Mouse (Mus musculus) macrophage (primary cell): Measurements from ENCODE around the gene Exoc4. TPM values are rescaled to one million over a fixed set of nuclear protein-coding genes. Genes with fewer than 3 reads are reported as not detected.

ENCODE experiments used
- H3K27ac ChIP-seq: fragments of 350-480 bp; formaldehyde crosslinking; 2 replicates; pipeline ENCODE4 v1.9.0; 2021
- H3K36me3 ChIP-seq: fragments of 350-480 bp; formaldehyde crosslinking; 2 replicates; pipeline ENCODE4 v1.9.0; 2021; ENCODE audit errors: inconsistent target
- H3K4me3 ChIP-seq: fragments of 350-480 bp; formaldehyde crosslinking; 2 replicates; pipeline ENCODE4 v1.9.0; 2021; ENCODE audit errors: inconsistent target
- H3K79me2 ChIP-seq: fragments of 350-480 bp; formaldehyde crosslinking; 2 replicates; pipeline ENCODE4 v1.9.0; 2021; ENCODE audit errors: inconsistent target
- WGBS: methylation state at CpG from one replicate; pipeline ENCODE4 v1.1.7; 2026; ENCODE audit warnings: inconsistent platforms; ENCODE audit not compliant: missing documents; 5-methylcytosine and 5-hydroxymethylcytosine counted together
- polyA plus RNA-seq: library from polyadenylated mRNA; stranded (reverse); fragments of 250-400 nt; gene quantifications from 3 replicates; pipeline ENCODE4 v1.2.4, GENCODE M21; 2018; ENCODE audit warnings: inconsistent platforms

Exoc4 gene
- polyA plus RNA-seq, 1 experiment from 2014 or later, result 52.1 TPM

DNA sequence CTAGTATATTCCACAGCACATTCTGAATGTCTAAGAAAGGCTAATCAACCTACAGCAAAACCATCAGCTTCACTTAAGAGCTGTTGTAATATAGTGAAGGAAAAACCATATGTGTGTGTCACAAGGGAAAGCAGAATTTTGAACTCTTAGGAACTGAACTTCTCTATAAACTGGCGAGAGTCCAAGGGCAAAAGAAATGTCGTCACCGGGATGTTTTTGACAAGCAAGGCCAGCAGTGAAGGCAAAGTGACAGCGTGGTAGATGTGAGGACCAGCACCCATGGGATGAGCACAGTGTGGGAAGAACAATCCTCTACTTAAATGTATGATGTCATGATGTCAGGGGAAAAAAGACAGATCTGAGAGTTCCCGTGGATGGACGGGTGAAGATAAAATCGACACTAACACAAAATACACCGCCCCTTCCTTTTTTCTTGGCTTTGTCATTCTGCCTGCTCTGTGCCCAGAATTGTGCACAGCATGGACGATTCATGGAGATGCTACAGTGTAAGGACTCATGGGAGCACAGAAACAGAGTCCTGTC, 635.3 kb downstream of the Exoc4 start:
- 76% methylated on average over 9 of the region's 9 CpGs for WGBS
- H3K4me3 ChIP-seq, result no peak overlapping the region
- H3K79me2 ChIP-seq, result no peaks in the 10 kb centered on the region
- no peaks in the 10 kb centered on the region for H3K36me3 ChIP-seq
- no peak overlapping the region for H3K27ac ChIP-seq

DNA sequence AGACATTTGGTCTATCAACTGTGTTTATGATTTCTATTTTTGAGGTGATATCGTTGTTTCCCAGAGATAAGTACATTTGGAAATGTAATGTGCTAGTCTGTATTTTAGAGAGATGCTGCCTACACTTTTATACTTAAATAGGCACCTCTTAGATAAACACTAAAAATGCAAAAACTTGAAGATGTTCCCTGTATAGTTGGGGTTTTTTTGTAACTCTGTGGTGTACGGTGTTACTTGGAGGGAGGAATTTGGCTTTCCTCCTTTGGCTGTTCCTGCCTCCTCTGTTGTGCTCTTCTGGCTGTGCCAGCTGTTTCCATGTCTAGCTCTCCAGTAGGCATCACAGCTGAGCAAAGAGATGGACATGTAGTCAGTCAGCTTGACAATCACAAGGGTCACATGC, 638.1 kb downstream of the Exoc4 start:
- H3K4me3 ChIP-seq, result no peak overlapping the region
- no peaks in the 10 kb centered on the region for H3K79me2 ChIP-seq
- 100% methylated on average over 2 of the region's 2 CpGs for WGBS
- H3K36me3 ChIP-seq, result no peaks in the 10 kb centered on the region
- H3K27ac ChIP-seq, result no peak overlapping the region

DNA sequence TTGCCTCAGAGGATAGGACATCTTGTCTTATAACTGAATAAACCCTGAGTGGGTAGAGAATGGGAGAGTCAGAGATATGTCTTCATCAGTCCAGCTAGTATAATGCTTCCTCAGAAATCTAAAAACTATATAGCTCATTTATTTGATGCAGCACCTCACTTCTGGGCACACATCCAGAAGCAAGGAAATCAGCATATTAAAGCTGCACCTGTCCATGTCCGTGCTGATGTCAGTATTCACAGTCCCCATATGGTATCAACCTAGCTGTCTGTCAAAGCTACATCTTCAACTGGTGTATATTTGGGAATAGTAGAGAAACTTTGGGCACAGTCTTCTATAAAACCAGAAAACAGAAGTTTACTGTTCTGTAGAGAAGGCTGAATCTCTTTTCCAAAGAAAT, 642.0 kb downstream of the Exoc4 start:
- no peak overlapping the region for H3K4me3 ChIP-seq
- no peak overlapping the region for H3K27ac ChIP-seq
- H3K79me2 ChIP-seq, result no peaks in the 10 kb centered on the region
- WGBS, result 84% methylated on average over 1 of the region's 1 CpGs
- H3K36me3 ChIP-seq, result no peaks in the 10 kb centered on the region

DNA sequence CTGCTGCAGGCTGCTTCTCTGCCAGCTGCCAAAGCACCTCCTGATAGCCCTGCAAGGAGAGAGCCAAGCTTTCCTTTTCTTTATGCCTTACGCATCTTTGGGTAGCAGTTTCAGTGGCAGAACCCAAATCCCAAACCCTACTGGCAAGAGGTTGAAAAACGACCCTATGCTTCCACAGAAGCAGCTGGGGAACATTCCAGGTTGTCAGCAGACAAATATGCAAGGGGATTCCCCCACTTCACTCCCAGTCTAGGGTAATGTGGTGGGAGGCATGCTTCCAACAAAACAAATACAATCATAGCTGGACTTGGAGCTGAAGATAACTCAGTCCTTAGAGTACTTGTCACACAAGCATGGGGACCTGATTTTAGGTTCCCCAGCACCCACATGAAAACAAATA, 643.3 kb downstream of the Exoc4 start:
- H3K27ac ChIP-seq, result no peak overlapping the region
- WGBS, result 54% methylated on average over 2 of the region's 2 CpGs
- H3K4me3 ChIP-seq, result no peak overlapping the region
- no peaks in the 10 kb centered on the region for H3K79me2 ChIP-seq
- H3K36me3 ChIP-seq, result no peaks in the 10 kb centered on the region

DNA sequence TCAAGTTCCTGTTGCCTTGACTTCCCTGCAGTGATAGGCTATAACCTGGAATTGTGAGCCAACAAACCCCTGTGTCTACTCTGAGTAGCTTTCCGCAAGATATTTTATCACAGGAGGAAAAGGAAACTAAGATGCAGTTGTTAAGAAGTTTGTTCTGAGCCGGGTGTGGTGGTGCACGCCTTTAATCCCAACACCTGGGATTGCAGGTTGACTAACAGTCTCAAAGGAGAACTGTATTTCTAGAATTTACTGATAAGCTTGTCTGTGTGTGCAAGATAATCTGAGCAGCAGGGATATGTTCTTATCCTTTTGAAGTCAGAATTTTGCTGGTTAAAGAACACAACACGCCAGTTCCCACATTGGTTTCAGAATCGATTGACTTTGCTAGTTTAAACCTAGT, 651.1 kb downstream of the Exoc4 start:
- H3K36me3 ChIP-seq, result no peaks in the 10 kb centered on the region
- 96% methylated on average over 5 of the region's 5 CpGs for WGBS
- no peak overlapping the region for H3K4me3 ChIP-seq
- H3K79me2 ChIP-seq, result no peaks in the 10 kb centered on the region
- no peak overlapping the region for H3K27ac ChIP-seq

DNA sequence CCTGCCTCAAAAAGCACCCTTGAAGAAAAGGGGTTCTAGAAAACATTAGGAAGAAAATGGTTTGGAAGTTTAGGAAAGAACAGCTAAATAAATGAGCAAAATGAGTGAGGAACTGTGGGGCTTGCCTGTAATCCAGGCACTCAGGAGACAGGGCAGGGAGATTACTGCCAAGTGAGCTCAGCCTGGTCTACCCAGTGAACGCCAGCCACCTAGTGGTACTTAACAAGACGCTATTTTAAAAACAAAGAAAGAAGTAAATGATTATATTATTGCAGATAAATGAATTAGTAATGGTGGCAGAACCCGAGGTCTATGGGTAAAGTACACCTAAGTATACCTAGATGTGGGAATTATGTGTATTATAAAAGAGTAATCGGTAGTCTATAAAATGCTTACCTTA, 651.7 kb downstream of the Exoc4 start:
- WGBS, result 94% methylated on average over 4 of the region's 4 CpGs
- Histone ChIP-seq H3K36me3 (no peaks in the 10 kb centered on the region), H3K27ac (no peak overlapping the region), H3K4me3 (no peak overlapping the region), H3K79me2 (no peaks in the 10 kb centered on the region)

DNA sequence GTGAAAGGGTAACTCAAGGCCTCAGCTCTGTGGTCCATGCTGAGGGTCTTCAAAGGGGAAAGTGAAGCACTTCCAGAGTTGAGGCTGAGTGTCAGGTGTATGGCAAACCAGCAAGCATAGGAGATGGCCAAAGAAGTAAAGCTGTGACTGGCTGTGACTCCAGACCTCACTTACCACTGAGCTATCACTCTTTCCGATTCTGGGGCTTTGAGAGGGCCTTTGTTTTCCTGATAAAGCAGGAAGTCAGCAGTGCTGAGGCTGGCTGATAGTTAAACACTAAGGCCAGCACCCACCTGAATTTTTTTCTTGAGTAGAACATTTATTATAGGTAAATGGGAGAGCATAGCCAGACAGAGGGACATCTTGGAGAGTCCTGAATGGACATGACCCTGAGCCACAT, 656.2 kb downstream of the Exoc4 start:
- Histone ChIP-seq H3K4me3 (no peak overlapping the region), H3K79me2 (no peaks in the 10 kb centered on the region), H3K36me3 (no peaks in the 10 kb centered on the region), H3K27ac (no peak overlapping the region)
- 33% methylated on average over 1 of the region's 1 CpGs for WGBS

DNA sequence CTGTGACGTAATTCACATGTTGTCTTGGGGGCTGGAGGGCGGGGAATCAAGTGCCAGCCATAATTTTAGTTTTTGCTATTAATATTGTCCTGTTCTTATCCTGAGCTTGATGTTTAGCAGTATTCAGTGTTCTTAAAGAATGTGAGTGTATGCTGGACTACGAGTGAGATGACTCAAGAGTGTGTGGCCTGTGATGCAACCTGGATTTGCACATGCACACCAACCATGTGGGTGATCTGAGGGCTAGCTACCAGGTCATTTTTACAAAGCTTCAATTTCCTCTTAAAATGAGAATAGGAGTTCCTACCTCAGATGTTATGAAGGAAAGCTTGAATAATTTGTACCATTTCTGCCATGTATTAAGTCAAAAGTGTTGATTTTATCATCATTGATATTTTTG, 661.8 kb downstream of the Exoc4 start:
- Histone ChIP-seq H3K4me3 (no peak overlapping the region), H3K36me3 (no peaks in the 10 kb centered on the region), H3K79me2 (no peaks in the 10 kb centered on the region), H3K27ac (no peak overlapping the region)
- WGBS, result 89% methylated on average over 3 of the region's 3 CpGs

DNA sequence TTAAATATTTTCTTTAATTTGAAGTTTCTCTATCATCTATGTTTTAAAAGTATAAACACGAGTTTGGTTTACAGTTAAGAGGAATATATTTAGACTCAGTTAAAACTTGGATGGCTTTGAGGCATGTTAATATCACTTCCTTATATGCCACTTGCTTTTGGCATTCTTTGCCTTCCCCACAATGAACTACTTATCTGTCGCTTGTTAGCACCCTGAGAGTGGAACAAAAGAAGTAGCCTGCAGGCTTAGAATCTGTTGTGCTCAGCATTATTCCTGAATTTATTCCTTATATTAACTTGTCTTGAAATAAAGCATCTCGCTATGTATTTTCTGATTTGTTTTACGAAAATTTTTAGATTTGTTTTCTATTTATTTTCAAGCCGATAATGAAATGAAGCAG, 664.2 kb downstream of the Exoc4 start:
- no peak overlapping the region for H3K4me3 ChIP-seq
- H3K79me2 ChIP-seq, result no peaks in the 10 kb centered on the region
- H3K36me3 ChIP-seq, result no peaks in the 10 kb centered on the region
- no peak overlapping the region for H3K27ac ChIP-seq
- 96% methylated on average over 5 of the region's 5 CpGs for WGBS

DNA sequence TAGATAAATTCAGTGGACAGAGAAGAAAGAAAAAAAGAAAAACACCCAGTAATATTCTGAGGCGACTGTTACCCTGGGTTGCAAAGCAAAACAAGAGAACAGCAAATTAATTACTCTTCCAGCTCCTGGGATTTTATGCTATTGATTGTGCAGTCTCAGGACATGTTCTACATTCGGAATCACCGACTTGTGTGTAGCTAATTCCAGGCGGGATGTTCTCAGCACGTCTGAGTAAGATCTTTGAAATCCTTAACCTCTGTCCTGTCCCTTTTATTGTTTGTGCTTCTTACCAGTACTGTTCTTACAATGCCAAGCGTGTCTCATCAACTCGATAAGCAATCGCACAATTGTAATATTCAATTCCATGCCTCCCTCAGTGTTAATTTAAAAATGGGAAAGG, 664.6 kb downstream of the Exoc4 start:
- Histone ChIP-seq H3K36me3 (no peaks in the 10 kb centered on the region), H3K27ac (no peak overlapping the region), H3K79me2 (no peaks in the 10 kb centered on the region), H3K4me3 (no peak overlapping the region)
- 97% methylated on average over 8 of the region's 8 CpGs for WGBS

DNA sequence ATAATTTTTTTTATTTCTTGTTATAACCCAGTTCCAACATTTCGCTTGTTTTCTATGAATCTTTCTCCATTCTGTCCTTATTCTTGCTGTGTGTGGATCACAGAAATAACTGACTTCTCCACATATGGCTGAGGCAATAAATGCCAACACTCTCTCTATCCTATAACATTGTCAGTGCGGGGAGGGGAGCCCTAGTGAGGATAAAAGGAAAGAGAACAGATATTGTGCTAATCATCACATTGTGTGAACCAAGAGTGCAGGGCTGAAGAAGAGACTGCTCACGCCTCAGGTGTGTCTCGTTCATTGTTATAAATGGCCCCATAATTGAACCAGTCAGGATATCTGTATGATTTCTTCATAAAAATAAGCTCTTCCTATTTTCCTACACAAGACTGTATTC, 665.1 kb downstream of the Exoc4 start:
- no peak overlapping the region for H3K4me3 ChIP-seq
- no peaks in the 10 kb centered on the region for H3K79me2 ChIP-seq
- no peak overlapping the region for H3K27ac ChIP-seq
- WGBS, result 91% methylated on average over 4 of the region's 4 CpGs
- H3K36me3 ChIP-seq, result no peaks in the 10 kb centered on the region

DNA sequence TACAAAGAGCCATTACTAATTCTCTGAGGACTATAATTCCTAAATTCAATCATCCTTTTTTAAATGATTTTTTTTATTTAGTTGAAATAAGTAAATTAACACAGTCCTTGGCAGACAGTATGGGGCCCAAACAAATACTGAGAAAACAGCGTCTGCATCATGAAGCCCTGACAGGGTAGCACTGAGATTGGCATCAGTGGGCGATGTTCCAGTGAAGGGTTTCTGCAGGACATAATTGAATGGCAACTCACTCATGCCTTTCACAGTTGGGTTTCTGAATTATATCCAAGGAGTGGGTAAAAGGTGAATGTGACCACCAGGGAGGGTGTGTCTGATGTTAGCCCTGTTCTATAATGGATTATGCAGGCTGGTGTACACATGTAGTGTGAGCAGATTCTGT, 674.7 kb downstream of the Exoc4 start:
- H3K36me3 ChIP-seq, result no peaks in the 10 kb centered on the region
- WGBS, result 96% methylated on average over 2 of the region's 2 CpGs
- no peaks in the 10 kb centered on the region for H3K79me2 ChIP-seq
- no peak overlapping the region for H3K27ac ChIP-seq
- H3K4me3 ChIP-seq, result no peak overlapping the region

DNA sequence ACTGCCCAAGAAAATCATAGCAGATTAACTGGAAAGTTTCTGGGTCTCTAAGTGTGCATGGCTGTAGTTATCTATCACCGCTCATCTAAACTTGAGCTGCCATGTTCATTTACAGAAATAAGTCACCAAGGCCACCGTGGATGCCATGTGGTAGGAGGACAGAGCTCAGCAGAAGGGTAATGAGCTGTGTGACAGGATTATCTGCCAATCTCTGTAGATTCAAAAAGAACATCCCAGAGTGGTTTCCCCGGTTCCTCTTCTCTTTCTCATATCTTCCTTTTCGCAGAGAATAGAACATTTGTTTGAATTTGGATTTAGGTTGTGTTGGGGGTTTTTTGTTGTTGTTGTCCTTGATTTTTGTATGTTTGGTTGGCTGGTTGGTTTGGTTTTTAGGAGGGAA, 676.0 kb downstream of the Exoc4 start:
- no peak overlapping the region for H3K27ac ChIP-seq
- no peaks in the 10 kb centered on the region for H3K79me2 ChIP-seq
- H3K36me3 ChIP-seq, result no peaks in the 10 kb centered on the region
- 91% methylated on average over 4 of the region's 4 CpGs for WGBS
- H3K4me3 ChIP-seq, result no peak overlapping the region

DNA sequence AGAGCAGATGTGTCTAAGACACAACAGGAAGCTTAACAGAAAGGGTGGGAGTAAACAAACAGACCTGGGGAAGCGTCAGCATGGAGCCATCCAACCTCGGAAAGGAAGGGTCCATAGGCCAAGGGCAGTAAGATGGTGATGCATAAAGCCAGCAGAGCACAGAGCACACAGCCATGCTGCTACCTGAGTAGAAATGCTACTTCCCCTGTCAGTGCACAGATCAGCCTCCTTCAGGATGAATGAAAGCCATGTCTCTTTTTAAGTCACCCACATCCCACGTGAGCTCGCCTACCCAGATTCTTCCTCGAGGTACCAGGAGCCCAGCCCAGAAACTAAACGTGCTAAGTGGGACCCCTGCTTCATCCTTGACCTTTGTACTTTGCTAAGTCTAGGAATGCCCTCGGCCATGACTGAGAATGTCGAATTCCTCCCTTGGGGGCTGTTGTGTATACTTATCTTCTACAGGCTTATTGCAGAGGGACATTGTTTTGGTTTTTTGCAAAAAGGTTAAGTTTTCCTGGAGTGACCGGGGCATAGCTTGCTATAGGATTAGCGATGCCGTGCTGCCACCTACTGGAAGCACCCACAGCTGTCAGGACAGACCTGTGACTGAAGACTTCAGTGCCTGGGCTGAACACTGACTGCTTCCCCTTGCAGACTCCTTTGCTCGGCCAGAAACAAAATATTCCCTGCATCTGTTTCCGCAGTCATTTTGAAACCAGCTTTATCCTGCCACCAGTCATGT, 680.6 kb downstream of the Exoc4 start:
- WGBS, result 46% methylated on average over 13 of the region's 13 CpGs
- H3K4me3 ChIP-seq, result no peak overlapping the region
- H3K27ac ChIP-seq, result no peak overlapping the region
- H3K36me3 ChIP-seq, result no peaks in the 10 kb centered on the region
- no peaks in the 10 kb centered on the region for H3K79me2 ChIP-seq

DNA sequence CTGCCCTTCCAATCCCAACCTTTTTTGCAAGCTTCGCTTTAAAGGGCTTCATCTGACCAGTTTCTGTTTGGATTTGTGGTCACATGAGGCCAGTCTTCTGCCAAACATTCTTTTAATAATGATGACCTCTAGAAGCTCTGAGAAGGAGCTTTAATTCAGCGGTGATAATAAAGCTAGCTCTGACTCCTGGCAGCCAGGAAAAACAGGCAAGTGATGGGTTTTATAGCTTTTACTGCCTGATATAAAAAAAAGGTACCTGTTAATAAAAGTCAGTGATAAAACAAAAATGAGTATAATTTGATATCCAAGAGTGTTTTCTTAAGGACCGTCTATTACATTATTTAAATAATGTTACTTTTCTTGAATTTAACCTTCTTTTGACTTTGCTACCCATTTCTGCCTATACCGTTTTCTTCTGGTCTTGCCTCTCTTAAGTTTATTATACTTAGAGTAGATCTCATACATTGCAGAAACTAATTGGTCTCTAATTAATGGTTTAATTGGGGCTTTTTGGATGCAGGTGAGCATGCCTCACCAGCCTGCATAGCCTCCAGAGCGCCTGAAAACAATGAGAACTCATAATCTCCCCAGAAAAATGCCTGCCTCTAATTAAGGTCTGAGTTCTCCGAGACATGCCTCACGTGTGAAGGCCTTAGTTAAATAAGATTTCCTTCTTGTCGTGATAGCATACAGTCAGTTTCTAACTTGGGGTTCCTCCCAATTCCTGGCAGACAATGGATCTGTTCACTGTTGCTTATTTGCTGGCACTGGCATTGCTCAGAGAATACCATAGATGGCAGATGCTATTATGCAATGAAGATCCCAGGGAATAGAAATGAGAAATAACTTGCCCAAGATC, 681.4 kb downstream of the Exoc4 start:
- no peaks in the 10 kb centered on the region for H3K36me3 ChIP-seq
- WGBS, result 84% methylated on average over 8 of the region's 8 CpGs
- no peak overlapping the region for H3K27ac ChIP-seq
- H3K4me3 ChIP-seq, result no peak overlapping the region
- no peaks in the 10 kb centered on the region for H3K79me2 ChIP-seq
